Mouse (Mus musculus) heart, embryonic 16.5 days (tissue): ENCODE results near the gene AL607142.1. TPM values are rescaled to one million over a fixed set of nuclear protein-coding genes. Genes with fewer than 3 reads are reported as not detected.

Experiments used
- ATAC-seq: fragments of 200-750 bp; cut with Nextera tagmentation; replicated peaks from 2 replicates; pipeline ENCODE4 v1.8.0; 2017; ENCODE audit warnings: moderate number of reproducible peaks; ENCODE audit not compliant: insufficient read depth, low FRiP score; ENCODE audit errors: extremely low read depth
- H3K27ac ChIP-seq: fragments of 300-500 bp; sonication (generic); 2 replicates; pipeline ENCODE4 v1.5.1; 2014; ENCODE audit warnings: mild to moderate bottlenecking, low read length, control low read depth, moderate library complexity
- H3K27me3 ChIP-seq: fragments of 300-500 bp; sonication (generic); 2 replicates; pipeline ENCODE4 v1.6.1; 2014; ENCODE audit warnings: low read length, mixed read lengths; ENCODE audit not compliant: control insufficient read depth, insufficient read depth
- H3K36me3 ChIP-seq: fragments of 300-500 bp; sonication (generic); 2 replicates; pipeline ENCODE4 v1.6.1; 2014; ENCODE audit not compliant: control insufficient read depth, insufficient read depth
- H3K4me1 ChIP-seq: fragments of 300-500 bp; sonication (generic); 2 replicates; pipeline ENCODE4 v1.6.1; 2014; ENCODE audit warnings: low read length, mixed read lengths; ENCODE audit not compliant: control insufficient read depth, insufficient read depth
- H3K4me2 ChIP-seq: fragments of 300-500 bp; sonication (generic); 2 replicates; pipeline ENCODE4 v1.6.1; 2014; ENCODE audit warnings: low read depth, mild to moderate bottlenecking, control low read depth, low read length
- H3K4me3 ChIP-seq: fragments of 300-500 bp; sonication (generic); 2 replicates; pipeline ENCODE4 v1.5.1; 2014; ENCODE audit warnings: mild to moderate bottlenecking, control low read depth, low read length
- H3K9ac ChIP-seq: fragments of 300-500 bp; sonication (generic); 2 replicates; pipeline ENCODE4 v1.6.1; 2014; ENCODE audit warnings: low read length, control low read depth
- H3K9me3 ChIP-seq: fragments of 300-500 bp; sonication (generic); replicated peaks from 2 replicates; pipeline ENCODE4 v1.6.1; 2016; ENCODE audit warnings: low read length; ENCODE audit not compliant: control insufficient read depth
- WGBS: fragments of 180-500 bp; shearing (Covaris S2); extraction: QIAGEN DNeasy Blood & Tissue Kit; methylation state at CpG from one replicate; pipeline ENCODE4 v1.1.7; 2014; 5-methylcytosine and 5-hydroxymethylcytosine counted together
- polyA plus RNA-seq: library from polyadenylated mRNA; unstranded; fragments of >200 nt; fragmentation: Nextera tagmentation; extraction: Ambion mirVana; gene quantifications from 2 replicates; pipeline ENCODE4 v1.2.1, GENCODE M21; 2015

AL607142.1 gene
- polyA plus RNA-seq, 1 experiment from 2014 or later, result not detected

- no peak for ATAC-seq
Observed at GRCm38 (mm10) chr4:120104599-120104998, 39.8 kb downstream of the AL607142.1 start.

DNA sequence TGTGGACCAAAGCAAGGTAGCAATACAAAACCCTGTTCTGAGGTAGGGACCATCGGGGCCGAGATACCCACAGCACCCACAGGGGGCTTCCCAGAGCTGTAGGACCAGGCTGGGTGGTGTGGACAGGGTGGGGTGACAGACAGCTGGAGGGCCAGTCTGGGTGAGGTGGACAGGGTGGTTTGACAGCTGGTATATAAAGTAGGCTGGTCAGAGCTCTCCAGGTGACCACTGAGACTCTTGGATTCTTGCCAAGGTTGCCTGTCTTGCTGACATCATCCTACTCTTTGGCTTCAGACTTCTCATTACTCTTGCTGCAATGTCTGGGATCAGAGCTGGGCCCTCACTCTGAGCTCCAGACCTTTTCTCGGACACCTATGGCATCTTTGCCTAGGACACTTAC is 41.6 kb downstream of the AL607142.1 start:
- ATAC-seq, result no peak
- Histone ChIP-seq H3K4me3 (no peak overlapping the region), H3K27ac (no peak overlapping the region), H3K9me3 (no peaks in the 10 kb centered on the region), H3K27me3 (no peaks in the 10 kb centered on the region), H3K4me1 (no peaks in the 10 kb centered on the region), H3K9ac (no peak overlapping the region), H3K4me2 (no peak overlapping the region), H3K36me3 (no peaks in the 10 kb centered on the region)
- 89% methylated on average over 3 of the region's 3 CpGs for whole genome bisulfite sequencing

More at GRCm38 (mm10) chr4:120104599-120104998, 39.8 kb downstream of the AL607142.1 start:
- Histone ChIP-seq H3K4me2 (no peak overlapping the region), H3K9ac (no peak overlapping the region), H3K9me3 (no peaks in the 10 kb centered on the region), H3K27me3 (no peaks in the 10 kb centered on the region), H3K36me3 (no peaks in the 10 kb centered on the region), H3K4me3 (no peak overlapping the region), H3K27ac (no peak overlapping the region), H3K4me1 (no peaks in the 10 kb centered on the region)
- WGBS, result 48% methylated on average over 5 of the region's 5 CpGs

GRCm38 (mm10) chr4:120107787-120108186 is 43.0 kb downstream of the AL607142.1 start:
- no peak overlapping the region for H3K4me3 ChIP-seq
- H3K4me1 ChIP-seq, result no peaks in the 10 kb centered on the region
- no peaks in the 10 kb centered on the region for H3K9me3 ChIP-seq
- no peaks in the 10 kb centered on the region for H3K27me3 ChIP-seq
- H3K9ac ChIP-seq, result no peak overlapping the region
- no peak overlapping the region for H3K27ac ChIP-seq
- no peak overlapping the region for H3K4me2 ChIP-seq
- H3K36me3 ChIP-seq, result no peaks in the 10 kb centered on the region
- ATAC-seq, result no peak
- WGBS, result 71% methylated on average over 8 of the region's 8 CpGs

DNA sequence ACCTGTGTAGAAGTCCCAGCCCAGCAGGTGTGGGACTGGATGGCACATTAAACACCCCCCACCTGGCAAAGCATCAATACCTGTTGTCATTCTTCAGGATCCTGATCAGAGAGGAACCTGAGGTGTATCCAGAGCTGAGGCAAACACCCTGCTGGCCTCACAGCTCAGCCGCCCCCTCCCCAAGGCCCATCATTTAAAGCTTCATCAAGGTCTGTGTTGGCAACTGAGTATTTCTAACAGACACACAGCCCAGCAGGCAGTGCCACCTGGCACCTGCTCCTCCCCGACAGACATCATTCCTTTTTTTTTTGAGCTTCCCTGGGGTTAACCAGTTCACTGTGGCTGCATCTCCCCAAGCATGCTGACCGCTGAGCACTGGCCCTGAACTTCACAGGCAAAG is 50.7 kb downstream of the AL607142.1 start:
- Histone ChIP-seq H3K4me1 (no peaks in the 10 kb centered on the region), H3K4me3 (no peak overlapping the region), H3K4me2 (no peak overlapping the region), H3K9me3 (peaks cover 3% of the 10 kb centered on the region; the same call in 1 of the 2 replicates), H3K36me3 (no peaks in the 10 kb centered on the region), H3K27me3 (no peaks in the 10 kb centered on the region), H3K27ac (no peak overlapping the region), H3K9ac (no peak overlapping the region)
- 82% methylated on average over 3 of the region's 3 CpGs for WGBS
- no peak for ATAC-seq

- no peak overlapping the region for H3K27ac ChIP-seq
- no peak overlapping the region for H3K9ac ChIP-seq
- 49% methylated on average over 1 of the region's 1 CpGs for WGBS
- H3K4me3 ChIP-seq, result no peak overlapping the region
- H3K36me3 ChIP-seq, result no peaks in the 10 kb centered on the region
- H3K4me2 ChIP-seq, result no peak overlapping the region
- H3K27me3 ChIP-seq, result no peaks in the 10 kb centered on the region
- no peaks in the 10 kb centered on the region for H3K4me1 ChIP-seq
- H3K9me3 ChIP-seq, result peaks cover 3% of the 10 kb centered on the region; the same call in 1 of the 2 replicates
- no peak for ATAC-seq
Observed at GRCm38 (mm10) chr4:120116312-120116711, 51.5 kb downstream of the AL607142.1 start.

DNA sequence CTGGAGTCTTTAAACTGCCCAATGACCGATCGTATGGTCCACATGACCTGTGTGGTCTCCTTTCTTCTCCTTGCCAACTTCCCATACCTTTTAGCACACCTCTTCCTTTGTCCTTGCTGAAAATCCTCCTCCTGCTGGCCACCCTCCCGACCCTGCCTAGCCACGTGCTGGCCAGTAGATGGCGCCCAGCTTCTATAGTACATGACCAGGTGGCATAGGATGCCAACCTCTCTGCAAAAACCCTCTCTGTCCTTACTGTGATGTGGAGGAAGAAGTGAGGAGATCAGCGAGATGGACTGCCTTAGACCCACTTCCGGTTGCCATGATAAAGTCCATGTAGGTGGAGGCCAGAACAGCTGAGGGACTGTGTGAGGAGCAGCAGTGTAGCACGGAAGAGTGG is 55.5 kb downstream of the AL607142.1 start:
- no peak overlapping the region for H3K9ac ChIP-seq
- 28% methylated on average over 8 of the region's 8 CpGs for WGBS
- ATAC-seq, result 0 out of 2 replicates have a peak, but pooled peaks have one; percentile 25
- H3K36me3 ChIP-seq, result no peaks in the 10 kb centered on the region
- no peak overlapping the region for H3K27ac ChIP-seq
- no peaks in the 10 kb centered on the region; the same call in 1 of the 2 replicates for H3K27me3 ChIP-seq
- H3K4me3 ChIP-seq, result no peak overlapping the region
- H3K4me1 ChIP-seq, result peaks cover 3% of the 10 kb centered on the region; the same call in 1 of the 2 replicates
- H3K4me2 ChIP-seq, result no peak overlapping the region
- H3K9me3 ChIP-seq, result peaks cover 3% of the 10 kb centered on the region; the same call in 1 of the 2 replicates

DNA sequence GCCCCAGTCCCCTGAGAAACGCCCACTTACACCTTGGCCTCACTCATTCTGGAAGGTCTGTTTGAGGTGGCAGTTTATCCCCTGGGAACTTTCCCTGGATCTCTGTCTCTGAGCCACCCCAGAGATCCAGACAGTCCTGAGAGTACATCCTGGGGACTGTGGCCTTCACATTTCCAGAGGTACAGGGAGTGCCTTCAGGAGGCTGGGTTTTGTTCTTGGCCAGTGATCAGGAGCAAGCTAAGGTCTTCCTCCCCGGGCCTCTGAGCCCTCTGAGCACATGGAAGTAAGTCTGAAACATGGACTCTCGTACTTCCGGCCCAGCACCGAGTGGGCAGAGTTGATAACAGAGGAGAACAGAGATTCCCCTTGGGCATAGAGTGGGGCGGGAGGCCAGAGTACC is 59.9 kb downstream of the AL607142.1 start:
- H3K36me3 ChIP-seq, result no peaks in the 10 kb centered on the region
- no peak for ATAC-seq
- no peaks in the 10 kb centered on the region for H3K9me3 ChIP-seq
- no peak overlapping the region for H3K9ac ChIP-seq
- H3K4me2 ChIP-seq, result no peak overlapping the region
- H3K27ac ChIP-seq, result no peak overlapping the region
- no peak overlapping the region for H3K4me3 ChIP-seq
- H3K4me1 ChIP-seq, result peaks cover 26% of the 10 kb centered on the region
- H3K27me3 ChIP-seq, result no peaks in the 10 kb centered on the region; the same call in 1 of the 2 replicates
- WGBS, result 63% methylated on average over 6 of the region's 6 CpGs

GRCm38 (mm10) chr4:120126047-120126446 is 61.3 kb downstream of the AL607142.1 start:
- Histone ChIP-seq H3K9me3 (no peaks in the 10 kb centered on the region), H3K4me3 (no peak overlapping the region), H3K27ac (no peak overlapping the region), H3K27me3 (no peaks in the 10 kb centered on the region; the same call in 1 of the 2 replicates), H3K9ac (no peak overlapping the region), H3K4me2 (no peak overlapping the region), H3K36me3 (no peaks in the 10 kb centered on the region), H3K4me1 (peaks cover 29% of the 10 kb centered on the region)
- WGBS, result 70% methylated on average over 6 of the region's 6 CpGs
- ATAC-seq, result no peak

DNA sequence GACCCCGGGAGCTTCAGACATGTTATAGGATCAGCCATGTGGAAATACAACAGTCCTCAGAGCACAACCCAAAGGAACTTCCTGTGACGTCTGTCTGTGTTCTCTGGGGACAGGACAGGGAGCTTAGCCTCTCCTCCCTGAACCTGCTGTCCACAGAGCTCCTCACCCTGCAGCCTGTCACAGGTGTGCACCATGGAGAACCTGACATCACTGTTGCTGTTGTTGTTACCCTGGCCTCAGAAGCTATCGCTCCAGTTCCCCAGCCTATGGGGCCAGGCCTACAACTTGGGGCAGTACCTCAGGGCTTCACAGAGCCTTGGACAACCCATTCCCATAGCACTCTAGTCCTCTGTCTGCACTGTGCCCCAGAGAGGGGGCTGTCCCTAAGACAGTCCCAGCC is 62.5 kb downstream of the AL607142.1 start:
- no peak overlapping the region for H3K27ac ChIP-seq
- H3K9me3 ChIP-seq, result no peaks in the 10 kb centered on the region
- H3K4me1 ChIP-seq, result peaks cover 40% of the 10 kb centered on the region
- ATAC-seq, result no peak
- H3K27me3 ChIP-seq, result no peaks in the 10 kb centered on the region; the same call in 1 of the 2 replicates
- no peaks in the 10 kb centered on the region for H3K36me3 ChIP-seq
- peak overlapping the region; percentile 35; the same call in 1 of the 2 replicates for H3K9ac ChIP-seq
- WGBS, result 83% methylated on average over 3 of the region's 3 CpGs
- no peak overlapping the region for H3K4me2 ChIP-seq
- H3K4me3 ChIP-seq, result no peak overlapping the region
